Mouse (Mus musculus): ENCODE data around the gene Sumf1. TPM values are rescaled to one million over a fixed set of nuclear protein-coding genes. Genes with fewer than 3 reads are reported as not detected.

Gene Sumf1
- polyA plus RNA-seq, 1 experiment from 2014 or later, result 30.0 TPM

- 82% methylated on average over 7 of the region's 7 CpGs for WGBS
- Histone ChIP-seq H3K4me2 (no peak overlapping the region), H3K4me1 (no peaks in the 10 kb centered on the region), H3K9ac (no peak overlapping the region), H3K9me3 (no peaks in the 10 kb centered on the region), H3K4me3 (no peak overlapping the region), H3K27ac (no peak overlapping the region), H3K36me3 (no peaks in the 10 kb centered on the region), H3K27me3 (no peaks in the 10 kb centered on the region)
- no peak for ATAC-seq (ENCODE audit: borderline replicate concordance, extremely low read depth, low FRiP score, low TSS enrichment)
Observed at GRCm38 (mm10) chr6:108198286-108198685, 12.9 kb upstream of the Sumf1 start.

DNA sequence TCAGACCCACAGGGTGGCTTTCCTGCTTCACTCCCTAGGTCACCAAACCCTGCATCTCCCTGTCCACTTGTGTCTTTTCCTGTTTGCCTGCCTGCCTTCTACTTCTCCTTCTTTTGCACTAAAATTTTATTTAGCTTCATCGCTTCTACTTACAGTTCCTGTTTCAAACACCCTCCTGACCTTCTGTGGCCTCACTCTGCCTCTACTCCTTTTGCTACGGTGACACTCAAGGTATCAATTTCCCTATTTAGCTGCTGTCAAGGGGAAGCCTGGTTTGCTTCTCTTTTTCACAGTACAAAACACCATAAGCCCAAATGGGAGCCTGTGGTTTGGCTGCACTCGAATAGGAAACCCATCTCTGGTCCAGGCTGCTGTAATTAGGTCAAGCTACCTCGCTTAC is 11.7 kb upstream of the Sumf1 start:
- no peaks in the 10 kb centered on the region for H3K27me3 ChIP-seq
- H3K4me2 ChIP-seq, result no peak overlapping the region
- 58% methylated on average over 4 of the region's 4 CpGs for WGBS
- no peak for ATAC-seq (ENCODE audit: borderline replicate concordance, extremely low read depth, low FRiP score, low TSS enrichment)
- no peaks in the 10 kb centered on the region for H3K9me3 ChIP-seq
- no peaks in the 10 kb centered on the region for H3K4me1 ChIP-seq
- no peak overlapping the region for H3K4me3 ChIP-seq
- H3K9ac ChIP-seq, result no peak overlapping the region
- no peaks in the 10 kb centered on the region for H3K36me3 ChIP-seq
- H3K27ac ChIP-seq, result no peak overlapping the region

GRCm38 (mm10) chr6:108196665-108197064 is 11.3 kb upstream of the Sumf1 start:
- 73% methylated on average over 7 of the region's 7 CpGs for WGBS
- H3K36me3 ChIP-seq, result no peaks in the 10 kb centered on the region
- H3K9me3 ChIP-seq, result no peaks in the 10 kb centered on the region
- no peaks in the 10 kb centered on the region for H3K27me3 ChIP-seq
- no peak for ATAC-seq (ENCODE audit: borderline replicate concordance, extremely low read depth, low FRiP score, low TSS enrichment)
- no peak overlapping the region for H3K9ac ChIP-seq
- no peak overlapping the region for H3K27ac ChIP-seq
- no peak overlapping the region for H3K4me2 ChIP-seq
- H3K4me1 ChIP-seq, result no peaks in the 10 kb centered on the region
- no peak overlapping the region for H3K4me3 ChIP-seq

- WGBS, result 83% methylated on average over 4 of the region's 4 CpGs
- no peak for ATAC-seq (ENCODE audit: borderline replicate concordance, extremely low read depth, low FRiP score, low TSS enrichment)
- Histone ChIP-seq H3K27ac (no peak overlapping the region), H3K36me3 (no peaks in the 10 kb centered on the region), H3K9ac (no peak overlapping the region), H3K4me2 (no peak overlapping the region), H3K27me3 (no peaks in the 10 kb centered on the region), H3K4me3 (no peak overlapping the region), H3K4me1 (no peaks in the 10 kb centered on the region), H3K9me3 (no peaks in the 10 kb centered on the region)
Observed at GRCm38 (mm10) chr6:108192632-108193031, 7.2 kb upstream of the Sumf1 start.

- no peaks in the 10 kb centered on the region for H3K36me3 ChIP-seq
- no peaks in the 10 kb centered on the region for H3K27me3 ChIP-seq
- no peak overlapping the region for H3K4me3 ChIP-seq
- no peak overlapping the region for H3K4me2 ChIP-seq
- no peaks in the 10 kb centered on the region for H3K4me1 ChIP-seq
- H3K9ac ChIP-seq, result no peak overlapping the region
- H3K27ac ChIP-seq, result no peak overlapping the region
- no peak for ATAC-seq (ENCODE audit: borderline replicate concordance, extremely low read depth, low FRiP score, low TSS enrichment)
- 90% methylated on average over 1 of the region's 1 CpGs for WGBS
- H3K9me3 ChIP-seq, result no peaks in the 10 kb centered on the region
Observed at GRCm38 (mm10) chr6:108190690-108191089, 5.3 kb upstream of the Sumf1 start.

GRCm38 (mm10) chr6:108185685-108186009 is 265 bp upstream of the Sumf1 start:
- WGBS, result 16% methylated on average over 4 of the region's 4 CpGs
- no peaks in the 10 kb centered on the region for H3K9me3 ChIP-seq
- peak overlapping the region; percentile 86 for H3K4me3 ChIP-seq
- H3K27ac ChIP-seq, result no peak overlapping the region
- 0 out of 2 replicates have a peak overlapping the region, but pooled peaks have one; percentile 67 for H3K9ac ChIP-seq
- no peaks in the 10 kb centered on the region for H3K27me3 ChIP-seq
- H3K4me1 ChIP-seq, result peaks cover 7% of the 10 kb centered on the region
- peak overlapping the region; percentile 92 for H3K4me2 ChIP-seq
- no peaks in the 10 kb centered on the region for H3K36me3 ChIP-seq
- ATAC-seq (ENCODE audit: borderline replicate concordance, extremely low read depth, low FRiP score, low TSS enrichment), result peak; percentile 31; the same call in 1 of the 2 replicates

GRCm38 (mm10) chr6:108179087-108179486 is 6.3 kb downstream of the Sumf1 start:
- H3K4me1 ChIP-seq, result no peaks in the 10 kb centered on the region
- no peaks in the 10 kb centered on the region for H3K27me3 ChIP-seq
- ATAC-seq (ENCODE audit: borderline replicate concordance, extremely low read depth, low FRiP score, low TSS enrichment), result no peak
- H3K9ac ChIP-seq, result no peak overlapping the region
- no peak overlapping the region for H3K4me3 ChIP-seq
- H3K36me3 ChIP-seq, result 0 out of 2 replicates have a peak, but pooled peaks cover 2% of the 10 kb centered on the region
- WGBS, result 91% methylated on average over 2 of the region's 2 CpGs
- H3K9me3 ChIP-seq, result no peaks in the 10 kb centered on the region
- no peak overlapping the region for H3K27ac ChIP-seq
- no peak overlapping the region for H3K4me2 ChIP-seq

- WGBS, result 92% methylated on average over 3 of the region's 3 CpGs
- no peak overlapping the region for H3K9ac ChIP-seq
- H3K27ac ChIP-seq, result no peak overlapping the region
- H3K4me3 ChIP-seq, result no peak overlapping the region
- no peaks in the 10 kb centered on the region for H3K4me1 ChIP-seq
- ATAC-seq (ENCODE audit: borderline replicate concordance, extremely low read depth, low FRiP score, low TSS enrichment), result no peak
- H3K4me2 ChIP-seq, result no peak overlapping the region
- H3K9me3 ChIP-seq, result no peaks in the 10 kb centered on the region
- no peaks in the 10 kb centered on the region for H3K27me3 ChIP-seq
- 0 out of 2 replicates have a peak, but pooled peaks cover 8% of the 10 kb centered on the region for H3K36me3 ChIP-seq
Observed at GRCm38 (mm10) chr6:108174181-108174580, 11.2 kb downstream of the Sumf1 start.

- ATAC-seq (ENCODE audit: borderline replicate concordance, extremely low read depth, low FRiP score, low TSS enrichment), result no peak
- H3K4me2 ChIP-seq, result no peak overlapping the region
- H3K9me3 ChIP-seq, result no peaks in the 10 kb centered on the region
- no peak overlapping the region for H3K4me3 ChIP-seq
- H3K27me3 ChIP-seq, result no peaks in the 10 kb centered on the region
- H3K36me3 ChIP-seq, result 0 out of 2 replicates have a peak, but pooled peaks cover 8% of the 10 kb centered on the region
- no peak overlapping the region for H3K27ac ChIP-seq
- no peaks in the 10 kb centered on the region for H3K4me1 ChIP-seq
- 91% methylated on average over 1 of the region's 1 CpGs for WGBS
- H3K9ac ChIP-seq, result no peak overlapping the region
Observed at GRCm38 (mm10) chr6:108172219-108172618, 13.2 kb downstream of the Sumf1 start.

GRCm38 (mm10) chr6:108169466-108169865 is 15.9 kb downstream of the Sumf1 start:
- no peak overlapping the region for H3K9ac ChIP-seq
- H3K27me3 ChIP-seq, result no peaks in the 10 kb centered on the region
- H3K36me3 ChIP-seq, result 0 out of 2 replicates have a peak, but pooled peaks cover 6% of the 10 kb centered on the region
- no peaks in the 10 kb centered on the region for H3K9me3 ChIP-seq
- no peak overlapping the region for H3K4me3 ChIP-seq
- WGBS, result 93% methylated on average over 3 of the region's 3 CpGs
- ATAC-seq (ENCODE audit: borderline replicate concordance, extremely low read depth, low FRiP score, low TSS enrichment), result no peak
- H3K4me2 ChIP-seq, result no peak overlapping the region
- no peak overlapping the region for H3K27ac ChIP-seq
- H3K4me1 ChIP-seq, result no peaks in the 10 kb centered on the region

DNA sequence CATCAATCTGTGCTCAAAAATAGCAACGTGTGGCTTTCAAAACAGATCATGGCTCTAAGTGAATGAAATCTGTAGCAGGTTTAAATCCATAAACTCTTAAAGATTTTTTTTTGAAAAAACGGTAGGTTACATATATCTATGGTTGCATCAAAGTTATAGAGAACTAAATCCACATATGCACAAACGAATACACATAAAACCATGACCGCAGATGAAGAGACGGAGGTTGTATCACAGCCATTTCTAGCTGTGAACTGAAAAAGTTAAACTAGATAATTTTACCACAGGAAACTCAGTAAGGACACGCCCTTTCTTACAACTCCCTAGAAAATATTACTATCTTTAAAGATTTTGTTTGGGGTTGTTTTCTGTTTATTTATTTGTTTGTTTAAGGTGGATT is 16.7 kb downstream of the Sumf1 start:
- H3K27me3 ChIP-seq, result no peaks in the 10 kb centered on the region
- H3K27ac ChIP-seq, result no peak overlapping the region
- WGBS, result 86% methylated on average over 6 of the region's 6 CpGs
- no peak overlapping the region for H3K9ac ChIP-seq
- H3K36me3 ChIP-seq, result 0 out of 2 replicates have a peak, but pooled peaks cover 6% of the 10 kb centered on the region
- H3K4me3 ChIP-seq, result no peak overlapping the region
- no peaks in the 10 kb centered on the region for H3K9me3 ChIP-seq
- no peaks in the 10 kb centered on the region for H3K4me1 ChIP-seq
- no peak for ATAC-seq (ENCODE audit: borderline replicate concordance, extremely low read depth, low FRiP score, low TSS enrichment)
- H3K4me2 ChIP-seq, result no peak overlapping the region

GRCm38 (mm10) chr6:108167946-108168680 is 17.3 kb downstream of the Sumf1 start:
- H3K27ac ChIP-seq, result no peak overlapping the region
- WGBS, result 75% methylated on average over 7 of the region's 7 CpGs
- no peaks in the 10 kb centered on the region for H3K27me3 ChIP-seq
- H3K4me1 ChIP-seq, result no peaks in the 10 kb centered on the region
- no peak overlapping the region for H3K4me3 ChIP-seq
- ATAC-seq (ENCODE audit: borderline replicate concordance, extremely low read depth, low FRiP score, low TSS enrichment), result no peak
- 0 out of 2 replicates have a peak, but pooled peaks cover 6% of the 10 kb centered on the region for H3K36me3 ChIP-seq
- no peaks in the 10 kb centered on the region for H3K9me3 ChIP-seq
- no peak overlapping the region for H3K4me2 ChIP-seq
- no peak overlapping the region for H3K9ac ChIP-seq
